Mouse (Mus musculus): ENCODE results near the gene Scrn1. TPM values are rescaled to one million over a fixed set of nuclear protein-coding genes. Genes with fewer than 3 reads are reported as not detected.

Scrn1 gene
- total RNA-seq, 4 experiments from 2014 or later: 158 to 168 (median 161) TPM

DNA sequence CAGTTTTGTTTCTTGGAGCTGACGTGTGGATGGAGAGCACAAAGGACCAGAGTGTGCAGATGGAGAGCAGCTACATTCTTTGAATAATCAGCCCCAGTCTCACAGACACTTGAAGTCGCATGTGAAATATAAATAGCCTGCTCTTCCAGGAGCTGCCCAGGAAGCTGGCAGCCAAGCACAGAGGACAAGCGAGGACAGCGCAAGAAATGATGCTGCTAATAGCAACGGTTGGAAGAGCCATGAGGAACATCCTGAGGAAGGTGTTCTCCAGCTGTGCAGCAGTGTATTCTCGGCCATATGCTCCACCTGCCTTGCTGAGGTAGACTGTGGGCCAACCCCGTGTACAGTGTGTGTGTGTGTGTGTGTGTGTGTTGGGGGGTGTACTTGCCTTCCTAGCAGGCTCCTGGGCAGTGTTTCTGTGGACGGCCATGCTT, 35.2 kb downstream of the Scrn1 start:
- DNase-seq (ENCODE audit: low spot score in 2 of 2): peak in 1 of 2 experiments; percentile 61

GRCm38 (mm10) chr6:54530182-54530581, 36.1 kb downstream of the Scrn1 start:
- no peak for DNase-seq (ENCODE audit: low spot score in 2 of 2)

- no peak for DNase-seq (ENCODE audit: low spot score in 2 of 2)
Measured at GRCm38 (mm10) chr6:54528666-54529065, 37.6 kb downstream of the Scrn1 start.

DNA sequence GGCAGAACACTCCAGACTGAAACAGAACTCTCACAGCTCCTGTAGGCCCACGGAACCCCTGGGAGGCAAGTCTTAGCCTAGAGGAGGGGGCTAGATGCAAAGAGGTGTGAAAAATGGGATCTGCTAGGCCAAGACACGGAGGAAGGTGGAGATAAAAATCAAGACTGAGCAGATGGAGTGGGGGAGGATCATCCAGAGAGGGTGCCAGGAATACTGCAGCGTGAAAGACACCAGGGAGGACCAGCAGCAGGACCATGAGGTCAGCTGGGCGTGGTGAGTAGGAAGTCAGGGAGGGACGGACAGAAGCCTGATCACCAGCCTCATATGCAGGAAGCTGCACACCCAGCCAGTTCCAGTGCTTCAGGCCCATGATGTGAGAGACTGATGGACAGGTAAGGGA, 47.5 kb downstream of the Scrn1 start:
- DNase-seq (ENCODE audit: low spot score in 2 of 2): no peak

- no peak for DNase-seq (ENCODE audit: low spot score in 2 of 2)
Measured at GRCm38 (mm10) chr6:54516512-54517134, 49.7 kb downstream of the Scrn1 start.

DNA sequence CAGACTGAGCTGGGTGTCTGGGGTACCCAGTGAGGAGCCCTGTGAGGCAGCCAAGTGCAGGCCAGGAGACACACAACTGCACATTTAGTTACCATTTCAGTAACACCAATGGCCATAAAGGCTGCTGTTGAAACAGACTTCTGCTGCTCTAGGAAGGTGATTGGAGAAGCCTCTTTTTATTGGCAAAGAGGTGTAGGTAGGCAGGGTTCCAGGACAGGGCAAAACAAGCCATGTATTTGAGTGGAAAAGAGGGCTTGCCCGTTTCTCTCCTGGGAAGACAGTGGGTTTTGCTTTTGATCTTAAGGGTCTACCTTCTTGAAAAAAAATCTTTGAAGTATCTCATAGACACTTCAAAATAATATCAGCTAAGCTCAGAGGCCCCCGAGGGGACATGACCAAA, 54.0 kb downstream of the Scrn1 start:
- DNase-seq (ENCODE audit: low spot score in 2 of 2): no peak

DNA sequence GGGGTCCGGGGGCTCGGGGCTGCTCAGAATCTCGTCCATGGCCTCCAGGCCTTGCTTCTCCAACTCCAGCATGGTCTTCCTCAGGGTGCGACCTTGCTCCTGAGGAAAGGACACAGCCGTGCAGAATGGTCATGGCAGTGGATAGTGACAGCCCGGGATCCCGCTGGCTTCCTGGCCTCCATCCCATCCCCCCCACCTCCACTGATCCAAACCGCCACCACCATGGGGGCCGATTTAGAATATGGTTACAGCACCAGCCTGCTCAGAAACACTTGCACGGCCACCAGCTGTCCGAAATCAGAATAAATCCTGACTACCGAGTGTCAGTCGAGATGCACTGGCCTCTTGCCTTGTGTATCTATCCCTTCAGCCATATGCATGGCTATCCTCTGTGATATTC, 57.0 kb downstream of the Scrn1 start:
- DNase-seq (ENCODE audit: low spot score in 2 of 2): no peak

DNA sequence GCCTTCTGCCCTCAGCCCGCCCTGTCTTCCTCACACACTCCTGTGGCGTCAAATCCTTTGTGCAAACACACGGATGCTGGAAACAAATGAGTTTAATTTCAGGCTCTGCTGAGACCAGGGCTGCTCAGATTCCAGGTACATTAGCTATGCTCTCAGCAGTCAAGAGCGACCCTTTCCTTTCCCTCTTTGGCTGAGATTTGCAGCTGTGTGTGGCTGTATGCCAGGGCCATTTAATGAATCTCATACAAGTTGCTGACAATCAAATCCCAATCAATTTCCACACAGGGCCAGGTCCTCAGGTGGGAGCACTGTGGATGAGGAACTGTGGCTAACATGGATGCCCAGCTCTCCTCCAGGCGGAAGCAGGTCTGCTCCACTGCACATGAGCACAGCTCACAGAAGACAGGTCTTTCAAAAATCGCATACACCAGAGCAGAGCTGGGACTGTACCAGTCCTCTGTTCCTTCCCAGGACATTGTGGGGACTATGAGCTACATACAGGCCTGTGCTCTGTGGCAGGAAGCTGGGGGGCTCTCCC, 58.0 kb downstream of the Scrn1 start:
- DNase-seq (ENCODE audit: low spot score in 2 of 2): no peak

DNA sequence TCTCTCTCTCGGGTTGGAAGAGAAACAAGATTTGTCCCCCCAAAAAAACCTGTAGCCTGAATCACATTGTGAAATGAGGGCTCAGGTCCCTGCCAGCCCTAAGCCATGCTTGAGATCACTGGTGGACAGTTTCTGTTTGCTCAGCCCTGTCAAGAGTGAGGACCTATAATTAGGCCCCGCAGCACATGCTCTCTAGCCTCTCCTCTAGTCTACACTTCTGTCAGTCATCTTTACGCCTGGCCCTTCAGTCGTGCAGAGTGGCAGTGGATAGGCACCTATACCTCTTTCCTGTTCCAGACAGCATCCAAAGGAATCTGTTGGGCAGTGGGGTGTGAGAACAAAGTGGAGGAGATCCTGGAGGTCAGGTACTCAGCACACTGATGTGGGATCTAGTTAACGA, 58.5 kb downstream of the Scrn1 start:
- no peak for DNase-seq (ENCODE audit: low spot score in 2 of 2)

DNA sequence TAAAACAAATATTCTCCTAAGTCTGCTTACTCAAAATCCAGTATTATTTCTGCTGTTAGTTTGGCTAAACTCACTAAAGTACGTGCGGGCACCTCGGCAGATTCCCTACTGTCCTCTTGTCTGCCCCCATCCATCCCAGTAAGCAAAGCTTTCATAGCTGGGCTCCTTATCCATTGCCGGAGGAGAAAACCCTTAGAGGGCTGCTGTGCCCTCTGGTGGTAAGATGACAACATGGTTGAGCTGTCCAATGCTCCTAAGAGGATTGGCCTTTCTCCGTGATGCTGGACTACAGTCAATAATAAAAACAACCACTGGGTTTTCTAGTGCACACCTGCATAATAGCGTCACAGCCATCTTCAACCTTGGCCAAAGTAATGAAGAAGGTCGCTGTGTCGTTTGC, 59.3 kb downstream of the Scrn1 start:
- DNase-seq (ENCODE audit: low spot score in 2 of 2): peak in 1 of 2 experiments; percentile 52

- DNase-seq (ENCODE audit: low spot score in 2 of 2): no peak
Measured at GRCm38 (mm10) chr6:54506318-54506717, 60.0 kb downstream of the Scrn1 start.

DNA sequence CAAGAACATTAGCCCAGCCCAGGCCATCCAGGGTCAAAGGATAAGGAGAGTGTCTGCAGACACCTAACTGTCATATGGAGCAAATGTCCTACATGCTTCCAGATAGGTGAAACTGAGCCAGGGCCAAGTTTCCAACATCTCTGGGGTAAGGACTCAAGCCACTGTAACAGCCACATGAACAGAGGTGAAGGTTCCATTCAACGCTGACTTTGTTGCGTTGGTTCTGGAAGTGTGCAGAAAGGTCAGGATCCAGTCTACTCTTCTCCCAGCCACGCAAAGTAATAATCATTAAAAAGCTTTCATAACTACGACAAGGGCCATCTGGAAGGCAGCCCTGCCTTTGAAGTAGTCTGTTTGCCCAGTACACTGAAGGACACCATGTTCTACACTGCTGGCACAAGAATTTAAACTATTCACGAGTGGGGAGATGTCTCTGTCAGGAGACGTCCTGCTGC, 63.6 kb downstream of the Scrn1 start:
- no peak for DNase-seq (ENCODE audit: low spot score in 2 of 2)

GRCm38 (mm10) chr6:54496214-54496613, 70.1 kb downstream of the Scrn1 start:
- no peak for DNase-seq (ENCODE audit: low spot score in 2 of 2)

- DNase-seq (ENCODE audit: low spot score in 2 of 2): no peak
Measured at GRCm38 (mm10) chr6:54494612-54495398, 71.5 kb downstream of the Scrn1 start.

GRCm38 (mm10) chr6:54494097-54494496, 72.2 kb downstream of the Scrn1 start:
- DNase-seq (ENCODE audit: low spot score in 2 of 2): no peak

- no peak for DNase-seq (ENCODE audit: low spot score in 2 of 2)
Measured at GRCm38 (mm10) chr6:54491074-54491473, 75.2 kb downstream of the Scrn1 start.

DNA sequence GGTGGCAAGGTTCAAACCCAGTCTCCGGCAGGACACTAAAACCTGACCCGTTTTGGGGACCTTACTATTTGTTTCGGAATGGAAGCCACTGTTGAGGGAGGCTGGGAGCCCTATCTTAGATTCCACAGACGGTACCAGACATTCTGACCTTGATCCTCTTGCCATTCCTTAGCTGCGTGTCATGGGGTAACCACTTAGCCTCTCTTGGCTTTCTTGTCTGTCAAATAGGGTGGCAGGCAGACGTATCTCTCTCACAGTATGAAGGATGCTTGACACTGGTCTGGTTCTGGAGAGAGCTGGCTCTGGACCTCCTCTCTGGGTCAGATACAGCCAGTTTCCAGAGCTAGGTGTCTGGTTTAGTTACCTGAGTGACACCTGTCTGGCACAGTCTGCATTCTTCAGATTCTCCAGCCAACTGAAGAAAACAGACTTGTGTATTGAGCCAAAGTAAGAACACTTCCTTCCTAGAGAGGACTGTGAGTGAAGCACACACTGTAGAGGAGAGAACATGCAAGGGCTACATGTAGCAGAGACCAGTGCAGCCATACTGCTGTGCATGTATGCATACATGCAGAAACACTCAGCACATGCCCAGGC, 80.2 kb downstream of the Scrn1 start:
- DNase-seq (ENCODE audit: low spot score in 2 of 2): no peak

GRCm38 (mm10) chr6:54485435-54485901, 80.8 kb downstream of the Scrn1 start:
- DNase-seq (ENCODE audit: low spot score in 2 of 2): no peak

DNA sequence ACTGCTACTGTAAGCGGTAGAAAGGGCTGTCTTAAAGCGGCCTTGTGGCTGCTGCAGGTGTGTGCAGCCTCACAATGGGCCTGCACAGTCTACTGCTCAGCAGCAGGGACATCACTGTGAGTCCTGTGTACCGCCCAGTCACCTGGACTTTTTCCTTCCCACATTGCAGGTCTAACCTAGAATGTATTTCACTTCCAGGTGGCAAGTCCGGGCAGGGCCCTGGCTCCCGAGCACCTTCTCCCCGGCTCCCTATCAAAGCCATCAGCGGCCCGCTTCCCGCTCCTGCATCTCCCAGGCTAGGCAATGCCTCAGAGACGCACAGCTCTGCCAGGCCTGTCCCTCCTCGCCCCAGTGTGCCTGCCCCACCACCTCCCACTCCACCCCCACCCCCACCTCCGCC, 81.3 kb downstream of the Scrn1 start:
- DNase-seq (ENCODE audit: low spot score in 2 of 2): no peak

- no peak for DNase-seq (ENCODE audit: low spot score in 2 of 2)
Measured at GRCm38 (mm10) chr6:54481390-54482112, 84.7 kb downstream of the Scrn1 start.

DNA sequence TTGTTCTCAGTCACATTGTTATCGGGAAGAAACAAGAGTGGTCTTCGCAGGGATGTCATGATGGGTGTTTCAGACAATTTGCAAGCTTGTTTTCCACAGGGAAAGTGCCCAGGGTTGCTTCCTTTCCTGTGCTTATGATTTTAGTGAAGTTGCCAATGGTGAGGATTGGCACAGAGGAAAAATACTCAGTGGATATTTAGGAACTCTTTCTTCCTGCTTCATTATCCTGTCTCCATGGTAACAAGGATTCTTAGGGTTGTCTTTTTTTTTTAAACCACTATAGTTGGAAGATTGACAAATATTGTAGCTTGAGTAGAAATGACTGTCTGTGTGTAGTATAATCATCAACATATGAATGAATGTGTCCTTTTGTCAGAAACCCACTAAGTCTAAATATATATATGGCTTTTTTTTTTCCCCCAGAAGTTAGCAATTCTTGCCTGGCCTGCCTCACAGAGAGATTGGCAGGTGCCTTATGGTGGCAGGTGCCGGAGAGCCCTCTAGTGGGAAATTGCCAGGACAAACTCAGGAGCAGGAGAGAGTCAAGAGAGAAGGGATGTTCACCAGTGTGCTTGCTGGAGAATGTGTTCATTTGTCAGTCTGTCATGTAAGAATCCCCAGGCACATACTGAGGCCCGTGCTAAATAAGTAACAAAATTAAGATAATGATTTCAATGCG, 87.5 kb downstream of the Scrn1 start:
- DNase-seq (ENCODE audit: low spot score in 2 of 2): no peak

Data from left cerebral cortex, adult 8-10 months (tissue).